Mouse (Mus musculus) embryo, embryonic 11 days (tissue): Measurements from ENCODE around the gene Cyct.

Experiments used
- DNase-seq: peaks from one replicate; pipeline ENCODE4 v3.0.0-alpha.2; 2015

Cyct gene

GRCm38 (mm10) chr2:76334596-76334995, 25.7 kb downstream of the Cyct start:
- DNase-seq: no peak

- DNase-seq: no peak
Observed at GRCm38 (mm10) chr2:76332161-76332805, 28.0 kb downstream of the Cyct start.

GRCm38 (mm10) chr2:76330081-76330480, 30.2 kb downstream of the Cyct start:
- DNase-seq: no peak

GRCm38 (mm10) chr2:76326161-76326560, 34.1 kb downstream of the Cyct start:
- DNase-seq: no peak

GRCm38 (mm10) chr2:76324463-76324862, 35.8 kb downstream of the Cyct start:
- DNase-seq: no peak

GRCm38 (mm10) chr2:76323185-76323875, 36.9 kb downstream of the Cyct start:
- DNase-seq: no peak

- DNase-seq: no peak
Observed at GRCm38 (mm10) chr2:76320336-76320735, 39.9 kb downstream of the Cyct start.

GRCm38 (mm10) chr2:76319231-76319630, 41.0 kb downstream of the Cyct start:
- DNase-seq: no peak
